Mouse (Mus musculus): ENCODE measurements around the gene Rab26.

The Rab26 gene

GRCm38 (mm10) chr17:24548435-24548834 lies 14.4 kb upstream of the Rab26 start:
- no peak for DNase-seq (ENCODE audit: low read depth, low spot score)

GRCm38 (mm10) chr17:24546234-24546633 lies 12.2 kb upstream of the Rab26 start:
- DNase-seq (ENCODE audit: low read depth, low spot score), result no peak

- no peak for DNase-seq (ENCODE audit: low read depth, low spot score)
Measured at GRCm38 (mm10) chr17:24545247-24545646, 11.2 kb upstream of the Rab26 start.

GRCm38 (mm10) chr17:24544613-24545012 lies 10.6 kb upstream of the Rab26 start:
- DNase-seq (ENCODE audit: low read depth, low spot score), result no peak

GRCm38 (mm10) chr17:24540375-24540774 lies 6.4 kb upstream of the Rab26 start:
- no peak for DNase-seq (ENCODE audit: low read depth, low spot score)

GRCm38 (mm10) chr17:24538950-24539349 lies 4.9 kb upstream of the Rab26 start:
- no peak for DNase-seq (ENCODE audit: low read depth, low spot score)

GRCm38 (mm10) chr17:24537536-24537935 lies 3.5 kb upstream of the Rab26 start:
- DNase-seq (ENCODE audit: low read depth, low spot score), result no peak

- no peak for DNase-seq (ENCODE audit: low read depth, low spot score)
Measured at GRCm38 (mm10) chr17:24535300-24535699, 1.3 kb upstream of the Rab26 start.

GRCm38 (mm10) chr17:24533099-24533992 lies 664 bp downstream of the Rab26 start:
- DNase-seq (ENCODE audit: low read depth, low spot score), result peak; percentile 68

GRCm38 (mm10) chr17:24532045-24532444 lies 2.0 kb downstream of the Rab26 start:
- DNase-seq (ENCODE audit: low read depth, low spot score), result no peak

GRCm38 (mm10) chr17:24531064-24531463 lies 2.9 kb downstream of the Rab26 start:
- no peak for DNase-seq (ENCODE audit: low read depth, low spot score)

GRCm38 (mm10) chr17:24530361-24531050 lies 3.5 kb downstream of the Rab26 start:
- DNase-seq (ENCODE audit: low read depth, low spot score), result no peak

GRCm38 (mm10) chr17:24529883-24530282 lies 4.1 kb downstream of the Rab26 start:
- DNase-seq (ENCODE audit: low read depth, low spot score), result no peak

GRCm38 (mm10) chr17:24529007-24529451 lies 5.0 kb downstream of the Rab26 start:
- no peak for DNase-seq (ENCODE audit: low read depth, low spot score)

GRCm38 (mm10) chr17:24528560-24528918 lies 5.5 kb downstream of the Rab26 start:
- DNase-seq (ENCODE audit: low read depth, low spot score), result no peak

- DNase-seq (ENCODE audit: low read depth, low spot score), result peak; percentile 99
Measured at GRCm38 (mm10) chr17:24527723-24528559, 6.1 kb downstream of the Rab26 start, which contains the start of gene Traf7. Gene Traf7 (minus strand): TSS chr17:24527938.

GRCm38 (mm10) chr17:24527315-24527714 lies 6.7 kb downstream of the Rab26 start:
- DNase-seq (ENCODE audit: low read depth, low spot score), result no peak

- no peak for DNase-seq (ENCODE audit: low read depth, low spot score)
Measured at GRCm38 (mm10) chr17:24524734-24525133, 9.3 kb downstream of the Rab26 start.

GRCm38 (mm10) chr17:24520450-24520849 lies 13.6 kb downstream of the Rab26 start:
- DNase-seq (ENCODE audit: low read depth, low spot score), result no peak

GRCm38 (mm10) chr17:24514270-24515257 lies 19.4 kb downstream of the Rab26 start:
- DNase-seq (ENCODE audit: low read depth, low spot score), result no peak

GRCm38 (mm10) chr17:24513609-24514008 lies 20.4 kb downstream of the Rab26 start:
- DNase-seq (ENCODE audit: low read depth, low spot score), result no peak
